Mouse (Mus musculus): Measurements from ENCODE around the gene Rpl15.
A peak's percentile ranks its signal among the peaks of the same experiment; 100 is the strongest.
"Not testable (repeated sequence)": the region's sequence is repeated elsewhere in the genome, so short reads cannot be mapped to it uniquely, and the experiment has no call there.

The Rpl15 gene

GRCm38 (mm10) chr14:18270529-18271441 lies at the start of gene Rpl15, which contains the start of gene Nkiras1:
TSS of gene Rpl15 (minus strand) at chr14:18271391.
TSS of gene Nkiras1 (plus strand) at chr14:18271136.
- DNase-seq: peak; percentile 99

- no peak for DNase-seq
Observed at GRCm38 (mm10) chr14:18317457-18318411, 46.5 kb upstream of the Rpl15 start.

GRCm38 (mm10) chr14:18304165-18304564 lies 33.0 kb upstream of the Rpl15 start:
- no peak for DNase-seq

GRCm38 (mm10) chr14:18303262-18303661 lies 32.1 kb upstream of the Rpl15 start:
- peak; percentile 72 for DNase-seq

- no peak for DNase-seq
Observed at GRCm38 (mm10) chr14:18302750-18303149, 31.6 kb upstream of the Rpl15 start.

- DNase-seq: no peak
Observed at GRCm38 (mm10) chr14:18301591-18301990, 30.4 kb upstream of the Rpl15 start.

- DNase-seq: no peak
Observed at GRCm38 (mm10) chr14:18300676-18301075, 29.5 kb upstream of the Rpl15 start.

- DNase-seq: no peak
Observed at GRCm38 (mm10) chr14:18298874-18299273, 27.7 kb upstream of the Rpl15 start.

GRCm38 (mm10) chr14:18297441-18297840 lies 26.2 kb upstream of the Rpl15 start:
- DNase-seq: no peak

- no peak for DNase-seq
Observed at GRCm38 (mm10) chr14:18292578-18292977, 21.4 kb upstream of the Rpl15 start.

- DNase-seq: no peak
Observed at GRCm38 (mm10) chr14:18292111-18292510, 20.9 kb upstream of the Rpl15 start.

GRCm38 (mm10) chr14:18287391-18287790 lies 16.2 kb upstream of the Rpl15 start:
- no peak for DNase-seq

GRCm38 (mm10) chr14:18286441-18286840 lies 15.2 kb upstream of the Rpl15 start:
- DNase-seq: no peak

GRCm38 (mm10) chr14:18285476-18285875 lies 14.3 kb upstream of the Rpl15 start:
- DNase-seq: no peak

GRCm38 (mm10) chr14:18284581-18284980 lies 13.4 kb upstream of the Rpl15 start:
- no peak for DNase-seq

- DNase-seq: no peak
Observed at GRCm38 (mm10) chr14:18280375-18280774, 9.2 kb upstream of the Rpl15 start.

- no peak for DNase-seq
Observed at GRCm38 (mm10) chr14:18274526-18274925, 3.3 kb upstream of the Rpl15 start.

GRCm38 (mm10) chr14:18271666-18272065 lies 475 bp upstream of the Rpl15 start:
- DNase-seq: no peak

- not testable (repeated sequence) for DNase-seq
Observed at GRCm38 (mm10) chr14:18269947-18270528, 1.2 kb downstream of the Rpl15 start.

- no peak for DNase-seq
Observed at GRCm38 (mm10) chr14:18263427-18263826, 7.8 kb downstream of the Rpl15 start.

- no peak for DNase-seq
Observed at GRCm38 (mm10) chr14:18261203-18261602, 10.0 kb downstream of the Rpl15 start.

- no peak for DNase-seq
Observed at GRCm38 (mm10) chr14:18242638-18243130, 28.5 kb downstream of the Rpl15 start.

- no peak for DNase-seq
Observed at GRCm38 (mm10) chr14:18241786-18242185, 29.4 kb downstream of the Rpl15 start.

All from layer of hippocampus, adult 9-11 months (tissue).